Mouse (Mus musculus) E14TG2a.4 (cell line): ENCODE measurements around the gene Olfr9.
"Not testable (repeated sequence)": the region's sequence is repeated elsewhere in the genome, so short reads cannot be mapped to it uniquely, and the experiment has no call there.

Experiments used
- CTCF ChIP-seq: conservative IDR thresholded peaks from 2 replicates; pipeline ENCODE4 v1.5.1; 2014; ENCODE audit warnings: low read length
- NANOG ChIP-seq: IDR thresholded peaks from 2 replicates; pipeline ENCODE4 v1.6.1; 2014; ENCODE audit warnings: borderline replicate concordance, low read length, mixed read lengths

- TF ChIP-seq CTCF, NANOG: not testable (repeated sequence)
Measured at GRCm38 (mm10) chr10:128990129-128990850, 1.1 kb downstream of the Olfr9 start.
